Mouse (Mus musculus) layer of hippocampus, adult 11-12 months (tissue): Measurements from ENCODE around the gene Ulk4.
A peak's percentile ranks its signal among the peaks of the same experiment; 100 is the strongest.
"Not testable (repeated sequence)": the region's sequence is repeated elsewhere in the genome, so short reads cannot be mapped to it uniquely, and the experiment has no call there.

Source experiments
- DNase-seq: peaks from one replicate; pipeline ENCODE4 v3.0.0; 2022; ENCODE audit warnings: low spot score

The Ulk4 gene

GRCm38 (mm10) chr9:121062671-121063070 lies 214.3 kb downstream of the Ulk4 start:
- DNase-seq: no peak

- no peak for DNase-seq
Observed at GRCm38 (mm10) chr9:121061820-121062623, 215.0 kb downstream of the Ulk4 start.

GRCm38 (mm10) chr9:121060331-121060730 lies 216.7 kb downstream of the Ulk4 start:
- DNase-seq: no peak

- DNase-seq: no peak
Observed at GRCm38 (mm10) chr9:121059286-121059685, 217.7 kb downstream of the Ulk4 start.

GRCm38 (mm10) chr9:121058538-121058937 lies 218.5 kb downstream of the Ulk4 start:
- DNase-seq: no peak

GRCm38 (mm10) chr9:121058116-121058515 lies 218.9 kb downstream of the Ulk4 start:
- no peak for DNase-seq

- no peak for DNase-seq
Observed at GRCm38 (mm10) chr9:121057401-121057800, 219.6 kb downstream of the Ulk4 start.

- DNase-seq: no peak
Observed at GRCm38 (mm10) chr9:121056526-121056925, 220.5 kb downstream of the Ulk4 start.

- DNase-seq: no peak
Observed at GRCm38 (mm10) chr9:121056036-121056435, 221.0 kb downstream of the Ulk4 start.

- not testable (repeated sequence) for DNase-seq
Observed at GRCm38 (mm10) chr9:121045657-121046056, 231.3 kb downstream of the Ulk4 start.

GRCm38 (mm10) chr9:121044471-121045206 lies 232.4 kb downstream of the Ulk4 start:
- DNase-seq: no peak

- no peak for DNase-seq
Observed at GRCm38 (mm10) chr9:121043021-121043420, 234.0 kb downstream of the Ulk4 start.

- no peak for DNase-seq
Observed at GRCm38 (mm10) chr9:121038396-121038795, 238.6 kb downstream of the Ulk4 start.

GRCm38 (mm10) chr9:121037975-121038374 lies 239.0 kb downstream of the Ulk4 start:
- DNase-seq: no peak

- DNase-seq: no peak
Observed at GRCm38 (mm10) chr9:121035296-121035695, 241.7 kb downstream of the Ulk4 start.

GRCm38 (mm10) chr9:121033596-121033995 lies 243.4 kb downstream of the Ulk4 start:
- DNase-seq: no peak

- no peak for DNase-seq
Observed at GRCm38 (mm10) chr9:121032322-121032964, 244.6 kb downstream of the Ulk4 start.

GRCm38 (mm10) chr9:121030949-121031348 lies 246.0 kb downstream of the Ulk4 start:
- no peak for DNase-seq

GRCm38 (mm10) chr9:121029786-121030185 lies 247.2 kb downstream of the Ulk4 start:
- no peak for DNase-seq

GRCm38 (mm10) chr9:121023526-121024264 lies 253.3 kb downstream of the Ulk4 start:
- DNase-seq: peak; percentile 21

- no peak for DNase-seq
Observed at GRCm38 (mm10) chr9:121020360-121020759, 256.6 kb downstream of the Ulk4 start.

- no peak for DNase-seq
Observed at GRCm38 (mm10) chr9:121019932-121020331, 257.1 kb downstream of the Ulk4 start.
